Mouse (Mus musculus): ENCODE results near the gene Ccdc66.

DNA sequence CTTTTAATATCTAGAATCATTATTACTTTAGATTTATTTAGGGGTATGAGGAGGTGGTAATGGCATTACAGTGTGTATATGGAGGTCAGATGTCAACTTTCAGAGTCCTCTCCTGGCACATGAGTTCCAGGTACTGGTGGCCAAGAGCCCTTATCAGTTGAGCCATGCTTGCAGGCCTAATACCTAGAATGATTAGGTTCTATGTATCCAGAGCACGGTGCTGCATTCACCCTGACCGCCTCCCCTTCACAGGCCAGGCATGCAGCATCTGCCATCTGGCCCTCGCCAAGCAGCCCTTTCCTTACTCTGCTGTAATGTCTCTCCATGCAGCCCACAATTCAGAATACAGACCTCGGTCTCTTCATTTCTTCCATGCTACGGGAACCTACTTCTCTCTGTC is 16.9 kb downstream of the Ccdc66 start:
- TF ChIP-seq CTCF (IDR thresholded peaks at IDR 0.05; ENCODE audit: low read depth), result no peak
- no peak for TF ChIP-seq EP300 (IDR thresholded peaks at IDR 0.05; ENCODE audit: low read depth)
